Mouse (Mus musculus): ENCODE measurements around the gene Cftr. TPM values are rescaled to one million over a fixed set of nuclear protein-coding genes. Genes with fewer than 3 reads are reported as not detected.

Cftr gene
- polyA plus RNA-seq, 1 experiment from 2014 or later: 0.03 TPM

DNA sequence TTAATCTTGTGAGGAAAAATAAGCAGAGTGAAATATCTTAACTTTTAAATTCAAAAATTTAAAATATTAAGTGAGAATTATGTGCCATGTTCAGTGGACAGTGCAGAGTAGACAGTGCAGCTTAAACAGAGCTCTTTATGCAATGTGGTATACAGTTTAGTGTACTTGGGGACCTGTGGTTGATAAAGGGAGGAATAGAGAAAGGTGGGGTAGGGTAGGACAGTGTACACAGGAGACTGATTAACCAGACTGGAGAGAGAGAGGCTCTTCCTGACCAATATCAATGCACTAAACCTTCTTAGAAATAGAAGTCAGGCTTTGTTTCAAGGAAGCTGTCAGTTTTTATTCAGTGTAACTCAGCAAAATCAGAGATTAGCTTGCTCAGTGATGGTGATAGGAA, 12.4 kb downstream of the Cftr start:
- H3K27ac ChIP-seq (ENCODE audit: low read depth, low read length): no peak overlapping the region
- H3K4me1 ChIP-seq (replicated peaks; ENCODE audit: control insufficient read depth, insufficient read depth, low read length): no peaks in the 10 kb centered on the region
- no peaks in the 10 kb centered on the region for H3K36me3 ChIP-seq (ENCODE audit: control insufficient read depth, insufficient read depth, low read length)
- no peak overlapping the region for H3K4me3 ChIP-seq (ENCODE audit: low read depth, low read length)
- no peaks in the 10 kb centered on the region for H3K27me3 ChIP-seq (ENCODE audit: control insufficient read depth, insufficient read depth, low read length)
- H3K9me3 ChIP-seq (ENCODE audit: control insufficient read depth, low read length): no peaks in the 10 kb centered on the region
- H3K4me2 ChIP-seq (replicated peaks; ENCODE audit: low read depth, low read length): no peak overlapping the region
- no peak for ATAC-seq (ENCODE audit: low FRiP score)
- no peak overlapping the region for H3K9ac ChIP-seq (ENCODE audit: low read depth, low read length)
- DNase-seq (ENCODE audit: low spot score): no peak

DNA sequence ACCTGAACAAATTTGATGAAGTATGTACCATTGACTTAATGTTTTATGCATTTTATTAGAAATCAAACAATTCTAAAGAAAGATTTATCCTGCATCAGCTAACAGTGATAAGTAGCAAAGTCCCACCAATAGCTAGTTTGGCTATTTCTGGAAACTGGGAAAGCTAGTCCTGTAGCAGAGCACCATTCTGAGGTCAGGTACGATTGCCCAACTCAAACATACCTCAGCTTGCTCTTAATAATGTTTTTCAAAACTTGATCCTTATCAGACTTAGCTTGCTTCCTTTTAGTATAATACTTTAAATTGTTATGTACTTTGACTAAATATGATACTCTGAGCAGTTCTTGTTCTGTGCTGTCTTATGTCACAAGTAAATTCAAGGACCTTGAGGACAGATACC, 50.2 kb downstream of the Cftr start:
- no peaks in the 10 kb centered on the region for H3K36me3 ChIP-seq (ENCODE audit: control insufficient read depth, insufficient read depth, low read length)
- H3K4me3 ChIP-seq (ENCODE audit: low read depth, low read length): no peak overlapping the region
- no peak for DNase-seq (ENCODE audit: low spot score)
- H3K9me3 ChIP-seq (ENCODE audit: control insufficient read depth, low read length): no peaks in the 10 kb centered on the region
- no peak for ATAC-seq (ENCODE audit: low FRiP score)
- no peaks in the 10 kb centered on the region for H3K27me3 ChIP-seq (ENCODE audit: control insufficient read depth, insufficient read depth, low read length)
- H3K9ac ChIP-seq (ENCODE audit: low read depth, low read length): no peak overlapping the region
- H3K4me1 ChIP-seq (replicated peaks; ENCODE audit: control insufficient read depth, insufficient read depth, low read length): no peaks in the 10 kb centered on the region
- no peak overlapping the region for H3K27ac ChIP-seq (ENCODE audit: low read depth, low read length)
- WGBS: 70% methylated on average over 1 of the region's 1 CpGs
- no peak overlapping the region for H3K4me2 ChIP-seq (replicated peaks; ENCODE audit: low read depth, low read length)

DNA sequence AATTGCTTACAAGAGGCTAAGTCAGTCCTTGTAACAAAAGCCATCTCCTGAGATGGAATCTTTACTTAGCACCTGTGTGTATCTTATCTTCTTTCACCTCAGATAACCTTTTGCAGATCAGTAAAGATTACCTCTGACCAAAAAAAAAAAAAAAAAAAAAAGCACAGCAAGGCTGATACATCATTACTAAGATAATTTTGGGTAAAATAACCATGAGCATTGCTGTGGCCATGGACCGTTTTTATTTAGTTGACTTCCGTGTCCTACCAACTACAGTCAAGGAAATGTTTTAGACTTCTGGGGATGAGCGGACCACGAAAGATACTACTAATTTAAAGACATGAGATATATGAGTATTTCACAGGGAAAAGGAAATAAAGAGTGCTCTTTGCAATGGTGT, 52.7 kb downstream of the Cftr start:
- H3K27me3 ChIP-seq (ENCODE audit: control insufficient read depth, insufficient read depth, low read length): no peaks in the 10 kb centered on the region
- no peak overlapping the region for H3K27ac ChIP-seq (ENCODE audit: low read depth, low read length)
- H3K9me3 ChIP-seq (ENCODE audit: control insufficient read depth, low read length): no peaks in the 10 kb centered on the region
- DNase-seq (ENCODE audit: low spot score): no peak
- H3K36me3 ChIP-seq (ENCODE audit: control insufficient read depth, insufficient read depth, low read length): no peaks in the 10 kb centered on the region
- H3K9ac ChIP-seq (ENCODE audit: low read depth, low read length): no peak overlapping the region
- no peak overlapping the region for H3K4me2 ChIP-seq (replicated peaks; ENCODE audit: low read depth, low read length)
- WGBS: 91% methylated on average over 4 of the region's 4 CpGs
- no peak overlapping the region for H3K4me3 ChIP-seq (ENCODE audit: low read depth, low read length)
- no peaks in the 10 kb centered on the region for H3K4me1 ChIP-seq (replicated peaks; ENCODE audit: control insufficient read depth, insufficient read depth, low read length)
- ATAC-seq (ENCODE audit: low FRiP score): no peak

DNA sequence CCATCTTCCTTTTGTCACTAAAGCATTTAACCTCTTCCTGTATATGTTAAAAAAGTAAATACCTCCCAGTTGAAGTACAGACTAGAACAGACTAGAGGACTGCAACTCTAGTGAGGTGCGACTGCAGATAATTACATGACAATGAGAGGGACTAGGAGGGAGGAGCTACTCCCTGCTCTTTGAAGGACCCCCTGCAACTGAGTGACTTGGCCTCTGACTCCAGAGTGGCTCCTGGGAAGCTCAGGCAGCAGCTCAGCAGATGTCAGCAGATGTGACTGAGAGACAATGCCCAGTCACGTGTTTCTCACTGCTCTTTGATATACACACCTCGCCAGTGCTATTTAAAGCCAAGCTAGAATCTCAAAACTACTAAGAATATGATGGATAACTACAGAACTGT, 54.7 kb downstream of the Cftr start:
- DNase-seq (ENCODE audit: low spot score) (no peak), ATAC-seq (ENCODE audit: low FRiP score) (no peak)
- no peak overlapping the region for H3K9ac ChIP-seq (ENCODE audit: low read depth, low read length)
- 5% methylated on average over 3 of the region's 3 CpGs for WGBS
- H3K4me3 ChIP-seq (ENCODE audit: low read depth, low read length): no peak overlapping the region
- no peaks in the 10 kb centered on the region for H3K27me3 ChIP-seq (ENCODE audit: control insufficient read depth, insufficient read depth, low read length)
- H3K27ac ChIP-seq (ENCODE audit: low read depth, low read length): no peak overlapping the region
- no peaks in the 10 kb centered on the region for H3K9me3 ChIP-seq (ENCODE audit: control insufficient read depth, low read length)
- H3K4me1 ChIP-seq (replicated peaks; ENCODE audit: control insufficient read depth, insufficient read depth, low read length): no peaks in the 10 kb centered on the region
- no peak overlapping the region for H3K4me2 ChIP-seq (replicated peaks; ENCODE audit: low read depth, low read length)
- no peaks in the 10 kb centered on the region for H3K36me3 ChIP-seq (ENCODE audit: control insufficient read depth, insufficient read depth, low read length)

DNA sequence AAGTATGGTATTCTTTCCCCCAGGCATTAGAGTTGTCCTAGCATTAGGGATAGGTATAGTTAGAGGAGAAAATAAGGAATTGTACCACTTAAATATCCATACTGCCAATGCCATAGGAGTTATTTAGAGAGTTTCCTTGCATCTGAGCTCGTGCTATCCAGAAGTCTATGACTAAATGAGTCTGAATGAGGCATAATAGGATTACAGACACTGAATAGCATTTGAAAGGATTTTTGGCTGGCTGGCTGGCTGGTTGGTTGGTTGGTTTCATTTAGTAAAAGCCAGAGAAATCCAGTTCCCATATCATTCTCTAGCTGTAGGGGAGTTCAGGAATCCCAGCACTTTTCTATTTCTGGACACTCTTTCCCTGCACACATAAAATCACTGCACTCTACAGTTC, 76.0 kb downstream of the Cftr start:
- no peak overlapping the region for H3K4me2 ChIP-seq (replicated peaks; ENCODE audit: low read depth, low read length)
- H3K9ac ChIP-seq (ENCODE audit: low read depth, low read length): no peak overlapping the region
- ATAC-seq (ENCODE audit: low FRiP score): no peak
- no peak overlapping the region for H3K27ac ChIP-seq (ENCODE audit: low read depth, low read length)
- H3K27me3 ChIP-seq (ENCODE audit: control insufficient read depth, insufficient read depth, low read length): no peaks in the 10 kb centered on the region
- no peak for DNase-seq (ENCODE audit: low spot score)
- WGBS: 43% methylated on average over 1 of the region's 1 CpGs
- no peaks in the 10 kb centered on the region for H3K9me3 ChIP-seq (ENCODE audit: control insufficient read depth, low read length)
- H3K4me3 ChIP-seq (ENCODE audit: low read depth, low read length): no peak overlapping the region
- no peaks in the 10 kb centered on the region for H3K4me1 ChIP-seq (replicated peaks; ENCODE audit: control insufficient read depth, insufficient read depth, low read length)
- H3K36me3 ChIP-seq (ENCODE audit: control insufficient read depth, insufficient read depth, low read length): no peaks in the 10 kb centered on the region

DNA sequence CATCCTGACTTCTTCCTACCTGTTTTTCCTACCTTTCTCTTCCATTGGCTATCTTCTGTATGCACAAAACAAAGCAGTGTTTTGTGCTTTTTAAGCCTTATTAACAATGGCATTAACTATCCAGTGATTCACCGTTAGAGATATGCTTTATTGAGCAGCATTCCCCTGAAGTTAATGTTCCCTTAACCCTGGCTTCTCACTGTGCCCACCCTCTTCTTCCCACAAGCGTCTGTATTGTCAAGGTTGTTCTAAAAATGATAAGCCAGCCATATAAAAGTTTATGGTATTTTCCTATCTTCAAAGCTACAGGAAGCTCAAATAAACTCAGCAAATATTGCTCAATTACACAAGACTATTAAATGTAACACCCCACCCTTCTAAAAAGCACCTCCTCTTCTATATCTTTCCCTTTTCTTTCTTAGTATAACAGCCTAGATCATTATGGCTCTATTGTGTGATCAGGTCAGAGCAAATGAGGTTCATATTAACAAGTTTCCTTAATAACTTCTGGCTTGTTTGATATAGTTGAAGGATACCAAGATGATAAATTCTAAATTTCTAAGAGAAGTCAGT, 77.5 kb downstream of the Cftr start:
- no peak overlapping the region for H3K4me2 ChIP-seq (replicated peaks; ENCODE audit: low read depth, low read length)
- no peak for ATAC-seq (ENCODE audit: low FRiP score)
- H3K9me3 ChIP-seq (ENCODE audit: control insufficient read depth, low read length): no peaks in the 10 kb centered on the region
- DNase-seq (ENCODE audit: low spot score): no peak
- no peak overlapping the region for H3K4me3 ChIP-seq (ENCODE audit: low read depth, low read length)
- WGBS: 82% methylated on average over 2 of the region's 2 CpGs
- H3K27me3 ChIP-seq (ENCODE audit: control insufficient read depth, insufficient read depth, low read length): no peaks in the 10 kb centered on the region
- H3K27ac ChIP-seq (ENCODE audit: low read depth, low read length): no peak overlapping the region
- H3K4me1 ChIP-seq (replicated peaks; ENCODE audit: control insufficient read depth, insufficient read depth, low read length): no peaks in the 10 kb centered on the region
- H3K9ac ChIP-seq (ENCODE audit: low read depth, low read length): no peak overlapping the region
- H3K36me3 ChIP-seq (ENCODE audit: control insufficient read depth, insufficient read depth, low read length): no peaks in the 10 kb centered on the region

DNA sequence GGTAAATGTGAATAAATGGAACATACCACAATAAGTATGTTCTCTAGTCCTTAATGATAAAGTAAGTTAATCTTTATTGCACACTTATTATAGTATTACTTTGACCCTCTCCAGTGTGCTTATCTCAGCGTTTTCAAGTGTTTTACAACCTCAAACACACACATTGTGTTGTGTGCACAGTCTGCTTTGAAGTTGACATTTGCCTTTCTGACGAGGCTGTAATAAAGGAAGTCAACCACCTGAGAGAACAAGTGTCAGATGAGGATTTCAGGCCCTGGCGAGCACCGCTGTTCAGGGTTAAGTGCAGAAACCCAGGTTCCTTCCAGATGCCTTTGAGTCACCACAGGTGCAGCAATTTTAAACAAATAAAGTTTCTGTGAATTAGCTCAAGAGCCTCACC, 78.0 kb downstream of the Cftr start:
- ATAC-seq (ENCODE audit: low FRiP score): no peak
- H3K4me2 ChIP-seq (replicated peaks; ENCODE audit: low read depth, low read length): no peak overlapping the region
- no peak overlapping the region for H3K4me3 ChIP-seq (ENCODE audit: low read depth, low read length)
- no peaks in the 10 kb centered on the region for H3K36me3 ChIP-seq (ENCODE audit: control insufficient read depth, insufficient read depth, low read length)
- H3K9ac ChIP-seq (ENCODE audit: low read depth, low read length): no peak overlapping the region
- no peak overlapping the region for H3K27ac ChIP-seq (ENCODE audit: low read depth, low read length)
- 63% methylated on average over 4 of the region's 4 CpGs for WGBS
- H3K4me1 ChIP-seq (replicated peaks; ENCODE audit: control insufficient read depth, insufficient read depth, low read length): no peaks in the 10 kb centered on the region
- no peak for DNase-seq (ENCODE audit: low spot score)
- H3K9me3 ChIP-seq (ENCODE audit: control insufficient read depth, low read length): no peaks in the 10 kb centered on the region
- H3K27me3 ChIP-seq (ENCODE audit: control insufficient read depth, insufficient read depth, low read length): 0 out of 2 replicates have a peak, but pooled peaks cover 2% of the 10 kb centered on the region

DNA sequence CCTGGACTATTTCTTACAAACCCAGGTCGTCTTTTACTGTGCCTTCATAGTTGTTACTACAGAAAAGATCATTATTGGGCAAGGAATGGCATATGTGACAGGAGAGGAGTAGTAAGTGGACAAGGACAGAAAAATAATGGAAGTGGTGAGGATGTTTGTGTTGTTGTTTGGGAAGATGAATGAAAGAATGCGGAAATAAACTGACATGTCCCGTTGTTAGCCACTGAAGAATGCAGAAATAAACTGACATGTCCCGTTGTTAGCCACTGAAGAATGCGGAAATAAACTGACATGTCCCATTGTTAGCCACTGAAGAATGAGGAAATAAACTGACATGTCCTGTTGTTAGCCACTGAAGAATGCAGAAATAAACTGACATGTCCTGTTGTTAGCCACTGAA, 84.1 kb downstream of the Cftr start:
- Histone ChIP-seq H3K4me1 (replicated peaks; ENCODE audit: control insufficient read depth, insufficient read depth, low read length) (no peaks in the 10 kb centered on the region), H3K9me3 (ENCODE audit: control insufficient read depth, low read length) (no peaks in the 10 kb centered on the region), H3K4me3 (ENCODE audit: low read depth, low read length) (no peak overlapping the region), H3K9ac (ENCODE audit: low read depth, low read length) (no peak overlapping the region), H3K27ac (ENCODE audit: low read depth, low read length) (no peak overlapping the region), H3K27me3 (ENCODE audit: control insufficient read depth, insufficient read depth, low read length) (0 out of 2 replicates have a peak, but pooled peaks cover 2% of the 10 kb centered on the region), H3K36me3 (ENCODE audit: control insufficient read depth, insufficient read depth, low read length) (no peaks in the 10 kb centered on the region), H3K4me2 (replicated peaks; ENCODE audit: low read depth, low read length) (no peak overlapping the region)
- 40% methylated on average over 5 of the region's 5 CpGs for WGBS
- no peak for ATAC-seq (ENCODE audit: low FRiP score)
- peak; percentile 21 for DNase-seq (ENCODE audit: low spot score)

DNA sequence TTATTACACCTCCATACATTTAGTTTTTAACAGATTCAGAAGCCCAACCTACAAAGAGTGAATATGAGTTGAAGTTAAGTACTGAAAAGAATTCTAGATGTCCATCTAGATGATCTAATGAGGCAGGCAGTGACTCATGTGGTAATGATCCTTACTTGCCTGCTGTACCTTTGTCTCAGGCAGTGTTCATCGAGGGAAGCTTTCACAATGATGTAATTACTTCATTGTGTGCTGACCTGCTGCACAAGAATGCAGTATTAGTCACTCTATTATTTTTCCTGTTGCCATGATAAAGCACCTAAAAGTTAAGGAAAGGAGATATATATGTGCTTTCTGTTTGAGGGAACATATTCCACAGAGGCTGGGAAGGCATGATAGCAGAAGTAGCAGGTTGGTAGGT, 100.5 kb downstream of the Cftr start:
- H3K4me1 ChIP-seq (replicated peaks; ENCODE audit: control insufficient read depth, insufficient read depth, low read length): no peaks in the 10 kb centered on the region
- 32% methylated on average over 1 of the region's 1 CpGs for WGBS
- ATAC-seq (ENCODE audit: low FRiP score) (no peak), DNase-seq (ENCODE audit: low spot score) (no peak)
- no peaks in the 10 kb centered on the region for H3K36me3 ChIP-seq (ENCODE audit: control insufficient read depth, insufficient read depth, low read length)
- no peaks in the 10 kb centered on the region for H3K27me3 ChIP-seq (ENCODE audit: control insufficient read depth, insufficient read depth, low read length)
- H3K9ac ChIP-seq (ENCODE audit: low read depth, low read length): no peak overlapping the region
- H3K9me3 ChIP-seq (ENCODE audit: control insufficient read depth, low read length): no peaks in the 10 kb centered on the region
- no peak overlapping the region for H3K27ac ChIP-seq (ENCODE audit: low read depth, low read length)
- no peak overlapping the region for H3K4me2 ChIP-seq (replicated peaks; ENCODE audit: low read depth, low read length)
- H3K4me3 ChIP-seq (ENCODE audit: low read depth, low read length): no peak overlapping the region

Measured in hindbrain, embryonic 11.5 days (tissue).